Mouse (Mus musculus): Measurements from ENCODE around the gene Ssr4.

DNA sequence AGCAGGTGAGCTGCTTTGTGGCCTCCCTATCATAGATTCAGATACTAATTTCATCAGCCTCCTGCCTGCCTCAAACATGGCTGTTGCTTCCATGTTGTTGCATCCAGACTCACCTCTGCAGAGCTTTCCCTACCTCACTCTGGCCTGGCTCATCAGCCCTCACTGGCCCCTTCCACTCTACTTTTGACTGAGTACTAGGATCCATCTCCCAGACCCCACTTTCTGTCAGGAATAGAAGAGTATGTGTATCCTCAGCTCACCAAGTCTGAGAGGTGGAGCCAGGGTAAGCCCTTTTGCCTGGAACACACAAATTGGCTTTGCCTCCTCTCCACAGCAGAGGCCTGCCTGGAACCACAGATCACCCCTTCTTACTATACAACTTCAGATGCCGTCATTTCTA lies 1.7 kb downstream of the Ssr4 start:
- no peak for TF ChIP-seq POLR2A (IDR thresholded peaks at IDR 0.05; ENCODE audit: low read depth, low read length)
- no peak for TF ChIP-seq CTCF (IDR thresholded peaks at IDR 0.05; ENCODE audit: extremely low read depth, insufficient read length, insufficient replicate concordance, low read depth, low read length)
